Mouse (Mus musculus) lung, embryonic 14.5 days (tissue): ENCODE data around the gene Tfap2d. TPM values are rescaled to one million over a fixed set of nuclear protein-coding genes. Genes with fewer than 3 reads are reported as not detected.

Experiments
- ATAC-seq: fragments of 200-750 bp; cut with Nextera tagmentation; 2 replicates; pipeline ENCODE4 v1.8.0; 2017; ENCODE audit warnings: mild to moderate bottlenecking, moderate TSS enrichment, moderate library complexity; ENCODE audit not compliant: insufficient read depth
- DNase-seq: peaks from one replicate; pipeline ENCODE4 v3.0.0-alpha.2; 2015
- H3K27ac ChIP-seq: fragments of 300-500 bp; sonication (generic); 2 replicates; pipeline ENCODE4 v1.5.1; 2014; ENCODE audit warnings: low read depth, mild to moderate bottlenecking, moderate library complexity
- H3K27me3 ChIP-seq: fragments of 300-500 bp; sonication (generic); 2 replicates; pipeline ENCODE4 v1.6.1; 2014; ENCODE audit warnings: low read length, control low read depth; ENCODE audit not compliant: insufficient read depth
- H3K36me3 ChIP-seq: fragments of 300-500 bp; sonication (generic); 2 replicates; pipeline ENCODE4 v1.6.1; 2014; ENCODE audit warnings: control low read depth; ENCODE audit not compliant: insufficient read depth
- H3K4me1 ChIP-seq: fragments of 300-500 bp; sonication (generic); 2 replicates; pipeline ENCODE4 v1.6.1; 2014; ENCODE audit warnings: antibody characterized with exemption, control low read depth; ENCODE audit not compliant: insufficient read depth
- H3K4me2 ChIP-seq: fragments of 300-500 bp; sonication (generic); 2 replicates; pipeline ENCODE4 v1.6.1; 2014; ENCODE audit warnings: mild to moderate bottlenecking
- H3K4me3 ChIP-seq: fragments of 300-500 bp; sonication (generic); 2 replicates; pipeline ENCODE4 v1.5.1; 2014; ENCODE audit warnings: low read depth, low read length
- H3K9ac ChIP-seq: fragments of 300-500 bp; sonication (generic); 2 replicates; pipeline ENCODE4 v1.6.1; 2014
- H3K9me3 ChIP-seq: fragments of 300-500 bp; sonication (generic); 2 replicates; pipeline ENCODE4 v1.6.1; 2016; ENCODE audit warnings: low read depth, low read length, control low read depth
- CTCF ChIP-seq: IDR thresholded peaks from 2 replicates; pipeline ENCODE4 v1.5.1; 2016; ENCODE audit warnings: antibody characterized with exemption, low read depth
- WGBS: fragments of 180-500 bp; shearing (Covaris S2); extraction: QIAGEN DNeasy Blood & Tissue Kit; methylation state at CpG from one replicate; pipeline ENCODE4 v1.1.7; 2014; 5-methylcytosine and 5-hydroxymethylcytosine counted together
- polyA plus RNA-seq: library from polyadenylated mRNA; unstranded; fragments of >200 nt; fragmentation: Nextera tagmentation; extraction: Ambion mirVana; gene quantifications from 2 replicates; pipeline ENCODE4 v1.2.1, GENCODE M21; 2014

Gene Tfap2d
- polyA plus RNA-seq = not detected in 2 replicates

DNA sequence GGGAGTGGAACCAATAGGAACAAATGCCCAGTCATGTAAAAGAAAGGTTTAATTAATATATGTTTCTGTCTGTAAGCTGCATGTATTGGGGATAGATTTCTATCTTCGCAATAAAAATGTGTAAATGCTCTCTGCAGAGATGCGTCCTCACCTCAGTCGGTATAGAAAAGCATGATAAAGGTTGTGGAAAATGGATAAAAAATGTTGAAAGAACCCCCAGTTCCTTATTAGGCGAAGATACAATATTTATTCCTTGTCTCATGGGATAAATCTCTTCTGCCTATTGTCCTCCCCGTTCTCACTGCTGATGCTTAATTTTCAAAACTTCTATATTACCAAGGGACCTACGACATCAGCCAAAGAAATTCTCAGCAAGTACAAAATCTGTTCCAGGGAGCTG lies at the start of gene Tfap2d:
Gene Tfap2d (plus strand): TSS at position 392 of the 400 bp plus-strand sequence.
- WGBS = 6% methylated on average over 6 of the region's 6 CpGs
- no peak within 1 kb of the TSS for H3K4me2 ChIP-seq
- H3K27ac ChIP-seq = no peak within 1 kb of the TSS
- H3K27me3 ChIP-seq = peaks cover 66% of the 10 kb centered on the region
- H3K36me3 ChIP-seq = no peaks in the 10 kb centered on the region
- H3K9ac ChIP-seq = no peak within 1 kb of the TSS
- no peak for DNase-seq
- no peak for ATAC-seq
- TF ChIP-seq CTCF = no peak
- H3K9me3 ChIP-seq = no peaks in the 10 kb centered on the region
- H3K4me1 ChIP-seq = no peaks in the 10 kb centered on the region
- H3K4me3 ChIP-seq = no peak within 1 kb of the TSS

DNA sequence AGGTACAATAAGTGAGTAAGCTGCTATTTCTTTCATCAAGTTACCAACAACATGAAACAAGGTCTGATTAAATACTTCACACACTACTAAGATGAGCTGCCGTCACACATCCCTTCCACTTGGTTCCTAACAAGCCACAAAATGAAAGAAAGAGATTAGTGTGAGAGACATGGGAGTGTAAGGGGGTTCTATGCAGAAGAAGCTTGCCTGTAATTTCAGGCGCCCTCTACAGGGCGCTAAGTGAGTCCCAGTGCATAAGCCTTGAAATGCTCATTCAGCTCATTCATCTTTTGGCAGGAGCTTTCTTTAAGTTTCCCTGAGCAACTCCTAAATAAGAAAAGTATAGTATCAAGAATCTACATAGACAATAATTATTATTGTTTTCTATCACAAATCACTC lies 46.5 kb upstream of the Tfap2d start:
- Histone ChIP-seq H3K4me1 (no peaks in the 10 kb centered on the region), H3K9me3 (no peaks in the 10 kb centered on the region), H3K4me2 (no peak overlapping the region), H3K4me3 (no peak overlapping the region), H3K27ac (no peak overlapping the region), H3K27me3 (no peaks in the 10 kb centered on the region), H3K36me3 (no peaks in the 10 kb centered on the region), H3K9ac (no peak overlapping the region)
- peak; percentile 11 for DNase-seq
- ATAC-seq = no peak
- TF ChIP-seq CTCF = 0 out of 2 replicates have a peak, but pooled peaks have one; percentile 10
- 11% methylated on average over 3 of the region's 3 CpGs for WGBS

- Histone ChIP-seq H3K27me3 (no peaks in the 10 kb centered on the region), H3K4me1 (no peaks in the 10 kb centered on the region), H3K9me3 (no peaks in the 10 kb centered on the region), H3K36me3 (no peaks in the 10 kb centered on the region), H3K4me3 (no peak overlapping the region), H3K27ac (no peak overlapping the region), H3K4me2 (no peak overlapping the region), H3K9ac (no peak overlapping the region)
- ATAC-seq (no peak), DNase-seq (no peak)
- TF ChIP-seq CTCF = no peak
- WGBS = 71% methylated on average over 6 of the region's 6 CpGs
These were observed 46.0 kb upstream of the Tfap2d start for GRCm38 (mm10) chr1:19056861-19057260.

GRCm38 (mm10) chr1:19088078-19088477 lies 14.7 kb upstream of the Tfap2d start:
- no peak overlapping the region for H3K27ac ChIP-seq
- DNase-seq = peak; percentile 64
- WGBS = 12% methylated on average over 8 of the region's 8 CpGs
- H3K4me1 ChIP-seq = no peaks in the 10 kb centered on the region
- no peaks in the 10 kb centered on the region for H3K36me3 ChIP-seq
- H3K4me3 ChIP-seq = no peak overlapping the region
- no peak for ATAC-seq
- no peaks in the 10 kb centered on the region for H3K27me3 ChIP-seq
- H3K9ac ChIP-seq = no peak overlapping the region
- no peak overlapping the region for H3K4me2 ChIP-seq
- TF ChIP-seq CTCF = no peak
- no peaks in the 10 kb centered on the region for H3K9me3 ChIP-seq

DNA sequence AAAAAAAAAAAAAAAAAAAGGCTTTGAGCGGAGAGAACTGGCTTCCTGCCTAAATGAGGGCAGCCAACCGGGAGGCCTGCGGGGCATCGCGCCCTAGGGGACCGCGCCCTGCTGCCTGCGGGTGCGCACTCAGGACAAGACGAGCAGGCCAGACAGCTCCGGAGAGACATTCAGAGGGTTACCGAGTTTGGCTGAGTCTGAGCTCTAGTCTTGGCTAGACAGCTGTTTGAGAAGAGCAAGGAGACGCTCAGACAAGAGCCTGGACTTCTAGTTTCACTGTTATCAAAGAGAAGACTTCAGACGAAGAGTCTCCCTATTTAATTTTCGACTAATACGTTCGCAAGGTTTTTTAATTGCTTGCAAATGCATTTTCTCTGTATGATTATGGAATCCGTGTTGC lies 5.9 kb upstream of the Tfap2d start:
- no peaks in the 10 kb centered on the region for H3K9me3 ChIP-seq
- H3K4me2 ChIP-seq = no peak overlapping the region
- no peak for TF ChIP-seq CTCF
- DNase-seq (no peak), ATAC-seq (no peak)
- H3K9ac ChIP-seq = no peak overlapping the region
- H3K27ac ChIP-seq = no peak overlapping the region
- no peaks in the 10 kb centered on the region for H3K36me3 ChIP-seq
- no peaks in the 10 kb centered on the region for H3K4me1 ChIP-seq
- 1% methylated on average over 18 of the region's 18 CpGs for WGBS
- H3K27me3 ChIP-seq = peaks cover 21% of the 10 kb centered on the region
- H3K4me3 ChIP-seq = no peak overlapping the region

DNA sequence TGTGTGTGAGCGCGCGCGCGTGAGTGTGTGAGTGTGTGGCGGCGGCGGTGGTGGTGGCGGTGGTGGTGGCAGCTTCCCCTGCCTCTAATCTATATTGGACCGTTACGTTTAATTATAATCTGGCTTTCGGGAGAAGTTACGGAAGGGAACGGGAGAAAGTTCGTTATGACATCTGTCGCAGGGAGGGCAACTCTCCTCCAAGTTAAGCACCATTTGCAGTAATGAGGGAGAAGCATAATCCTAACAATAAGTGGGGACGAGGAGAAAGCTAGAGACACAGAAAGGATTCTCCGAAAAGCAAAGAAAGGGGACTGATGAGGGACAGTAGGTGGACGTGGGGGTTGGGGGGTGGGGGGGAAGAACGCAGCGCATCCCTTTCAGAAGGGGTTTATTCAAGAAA lies 494 bp downstream of the Tfap2d start:
- H3K9me3 ChIP-seq = no peaks in the 10 kb centered on the region
- H3K27ac ChIP-seq = no peak overlapping the region
- no peaks in the 10 kb centered on the region for H3K4me1 ChIP-seq
- 1% methylated on average over 21 of the region's 21 CpGs for WGBS
- H3K27me3 ChIP-seq = peaks cover 73% of the 10 kb centered on the region
- DNase-seq (no peak), ATAC-seq (no peak)
- no peak overlapping the region for H3K4me3 ChIP-seq
- TF ChIP-seq CTCF = no peak
- H3K4me2 ChIP-seq = no peak overlapping the region
- H3K9ac ChIP-seq = no peak overlapping the region
- no peaks in the 10 kb centered on the region for H3K36me3 ChIP-seq

- no peak overlapping the region for H3K27ac ChIP-seq
- DNase-seq (no peak), ATAC-seq (no peak)
- no peaks in the 10 kb centered on the region for H3K4me1 ChIP-seq
- no peak overlapping the region for H3K4me3 ChIP-seq
- peaks cover 73% of the 10 kb centered on the region for H3K27me3 ChIP-seq
- TF ChIP-seq CTCF = no peak
- H3K9me3 ChIP-seq = no peaks in the 10 kb centered on the region
- H3K9ac ChIP-seq = no peak overlapping the region
- H3K36me3 ChIP-seq = no peaks in the 10 kb centered on the region
- H3K4me2 ChIP-seq = no peak overlapping the region
- under 1% methylated on average over 10 of the region's 10 CpGs for WGBS
These were observed 937 bp downstream of the Tfap2d start for GRCm38 (mm10) chr1:19103776-19104142.

GRCm38 (mm10) chr1:19104143-19104857 lies 1.5 kb downstream of the Tfap2d start:
- Histone ChIP-seq H3K4me1 (no peaks in the 10 kb centered on the region), H3K4me3 (no peak overlapping the region), H3K9me3 (no peaks in the 10 kb centered on the region), H3K36me3 (no peaks in the 10 kb centered on the region), H3K27ac (no peak overlapping the region), H3K27me3 (peaks cover 76% of the 10 kb centered on the region), H3K4me2 (no peak overlapping the region), H3K9ac (no peak overlapping the region)
- no peak for ATAC-seq
- no peak for TF ChIP-seq CTCF
- WGBS = under 1% methylated on average over 40 of the region's 40 CpGs
- no peak for DNase-seq
